Mouse (Mus musculus): Measurements from ENCODE around the gene Tomm5.

GRCm38 (mm10) chr4:45082951-45083350, 25.0 kb downstream of the Tomm5 start:
- TF ChIP-seq ELF1 (IDR thresholded peaks at IDR 0.05; ENCODE audit: low read depth, low read length) (no peak), MAZ (IDR thresholded peaks at IDR 0.05; ENCODE audit: low read depth, low read length) (no peak), EP300 (IDR thresholded peaks at IDR 0.05; ENCODE audit: low read length) (no peak), KAT2A (IDR thresholded peaks at IDR 0.05; ENCODE audit: insufficient replicate concordance, low read length) (no peak), CTCF (conservative IDR thresholded peaks at IDR 0.05 in 1 of 2, IDR thresholded peaks at IDR 0.05 in 1 of 2; ENCODE audit: low read depth in 2 of 2, low read length in 2 of 2) (no peak), RCOR1 (conservative IDR thresholded peaks at IDR 0.05; ENCODE audit: low read depth, low read length) (no peak), POLR2A (IDR thresholded peaks at IDR 0.05; ENCODE audit: low read depth, low read length) (no peak), TCF12 (IDR thresholded peaks at IDR 0.05; ENCODE audit: low read depth, low read length) (no peak), MAX (IDR thresholded peaks at IDR 0.05; ENCODE audit: low read length) (no peak), HCFC1 (IDR thresholded peaks at IDR 0.05; ENCODE audit: low read depth, low read length) (no peak), USF1 (IDR thresholded peaks at IDR 0.05; ENCODE audit: low read depth, low read length) (no peak), SIN3A (IDR thresholded peaks at IDR 0.05; ENCODE audit: low read length) (no peak), MAFK (IDR thresholded peaks at IDR 0.05; ENCODE audit: insufficient replicate concordance, low read length) (no peak), GABPA (IDR thresholded peaks at IDR 0.05; ENCODE audit: insufficient replicate concordance, low read depth, low read length) (no peak)

All from CH12.LX (cell line).